Mouse (Mus musculus) Muller cell, postnatal 12 days (primary cell): ENCODE measurements around the gene Mybbp1a.
"Not testable (repeated sequence)": the region's sequence is repeated elsewhere in the genome, so short reads cannot be mapped to it uniquely, and the experiment has no call there.

Experiments
- DNase-seq: peaks from one replicate; pipeline ENCODE4 v3.0.0-alpha.2; 2015; ENCODE audit errors: inconsistent ontology term

Gene Mybbp1a

DNA sequence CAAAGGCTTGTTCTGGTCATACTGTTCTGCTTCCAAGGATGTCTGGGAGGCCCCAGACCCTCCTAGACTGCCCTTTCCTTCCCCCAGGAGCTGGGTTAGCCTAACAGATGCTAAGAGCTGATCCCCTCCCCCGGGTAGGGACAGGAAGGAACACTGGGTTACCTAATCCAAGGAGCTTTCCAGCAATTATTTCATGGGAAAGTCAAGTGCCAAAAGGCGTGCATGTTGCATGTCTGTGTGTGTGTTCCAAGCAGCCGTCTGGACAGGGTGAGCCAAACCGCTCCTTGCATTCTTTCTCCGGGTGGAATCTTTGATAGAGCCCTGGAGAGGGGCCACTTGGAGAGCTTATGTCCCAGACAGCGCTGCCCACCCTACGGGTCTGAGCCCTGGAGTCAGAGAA lies 28.1 kb upstream of the Mybbp1a start:
- DNase-seq: no peak

GRCm38 (mm10) chr11:72413601-72414190 lies 27.5 kb upstream of the Mybbp1a start:
- DNase-seq: no peak

DNA sequence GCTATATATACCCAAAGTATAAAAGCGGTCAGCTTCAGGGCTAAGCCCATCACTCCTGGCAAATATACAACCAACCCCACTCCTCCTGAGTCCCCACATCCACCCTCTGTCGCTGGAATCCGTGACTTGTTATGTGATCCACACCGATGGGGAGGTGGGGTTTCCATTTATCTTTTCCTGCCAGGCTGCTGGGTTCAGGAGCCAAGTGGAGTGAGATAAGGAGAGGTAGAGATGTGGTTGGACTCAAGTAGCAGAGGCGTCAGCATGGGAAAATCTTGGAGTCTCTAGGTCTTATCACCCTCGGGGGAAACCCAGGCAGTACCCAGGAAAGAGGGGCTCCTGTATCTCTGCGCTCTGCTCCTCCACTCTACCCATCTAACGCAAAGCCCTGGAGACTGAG lies 26.0 kb upstream of the Mybbp1a start:
- DNase-seq: no peak

GRCm38 (mm10) chr11:72416666-72417065 lies 24.5 kb upstream of the Mybbp1a start:
- DNase-seq: no peak

DNA sequence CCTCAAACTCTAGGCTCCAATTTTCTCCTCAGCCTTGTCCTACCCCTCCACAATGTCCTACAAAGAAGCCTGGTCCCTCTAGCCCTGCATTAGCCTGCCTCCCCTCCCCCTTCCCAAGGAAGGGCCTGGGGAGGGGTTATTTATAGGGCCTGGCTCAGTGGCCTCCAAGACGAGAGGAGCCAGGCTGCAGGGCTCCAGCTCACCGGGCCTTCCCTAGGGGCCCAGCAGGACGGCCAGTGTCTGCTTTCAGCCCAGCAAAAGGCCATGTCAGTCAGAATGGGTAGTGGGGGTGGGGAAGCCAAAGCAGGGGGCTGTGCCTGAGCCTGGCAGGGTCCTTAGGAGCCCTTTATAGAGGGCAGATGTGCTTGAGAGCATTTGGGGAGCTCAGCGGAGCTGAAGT lies 23.8 kb upstream of the Mybbp1a start:
- no peak for DNase-seq

DNA sequence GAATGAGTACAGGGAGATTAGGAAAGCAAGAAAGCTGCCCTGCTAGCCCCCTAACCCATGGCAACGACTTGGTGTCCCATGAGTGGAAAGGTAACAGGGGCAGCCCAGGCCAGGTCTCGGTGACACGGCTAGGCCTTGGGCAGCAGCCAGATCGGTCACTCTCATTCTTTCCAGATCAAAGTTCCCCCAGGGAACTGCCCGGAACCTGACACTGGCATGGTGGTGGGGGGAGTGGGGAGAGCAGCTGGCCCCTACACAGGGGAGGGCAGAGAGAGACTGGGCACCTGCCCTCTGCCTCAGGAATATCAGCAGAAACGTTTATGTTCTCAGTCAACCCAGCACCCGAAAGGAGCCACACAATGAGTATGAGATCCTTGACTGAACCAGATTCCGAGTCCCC lies 22.9 kb upstream of the Mybbp1a start:
- DNase-seq: no peak

DNA sequence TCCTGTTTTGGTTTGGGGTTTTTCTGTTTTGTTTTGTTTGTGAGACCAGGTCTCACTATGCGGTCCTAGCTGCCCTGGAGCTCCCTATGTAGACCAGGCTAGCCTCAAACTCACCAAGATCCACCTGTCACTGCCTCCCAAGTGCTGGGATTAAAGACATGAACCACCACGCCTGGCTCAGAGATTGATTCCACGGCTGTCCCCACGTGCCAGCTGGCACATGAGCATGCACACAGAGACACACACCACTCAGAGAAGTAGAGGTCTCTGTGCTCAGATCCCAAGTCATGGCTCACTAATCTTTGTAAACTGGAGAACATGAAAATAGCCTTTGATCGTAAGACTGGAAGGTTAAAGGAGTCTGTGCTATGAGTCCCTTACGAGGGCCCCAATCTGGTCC lies 22.1 kb upstream of the Mybbp1a start:
- DNase-seq: no peak

DNA sequence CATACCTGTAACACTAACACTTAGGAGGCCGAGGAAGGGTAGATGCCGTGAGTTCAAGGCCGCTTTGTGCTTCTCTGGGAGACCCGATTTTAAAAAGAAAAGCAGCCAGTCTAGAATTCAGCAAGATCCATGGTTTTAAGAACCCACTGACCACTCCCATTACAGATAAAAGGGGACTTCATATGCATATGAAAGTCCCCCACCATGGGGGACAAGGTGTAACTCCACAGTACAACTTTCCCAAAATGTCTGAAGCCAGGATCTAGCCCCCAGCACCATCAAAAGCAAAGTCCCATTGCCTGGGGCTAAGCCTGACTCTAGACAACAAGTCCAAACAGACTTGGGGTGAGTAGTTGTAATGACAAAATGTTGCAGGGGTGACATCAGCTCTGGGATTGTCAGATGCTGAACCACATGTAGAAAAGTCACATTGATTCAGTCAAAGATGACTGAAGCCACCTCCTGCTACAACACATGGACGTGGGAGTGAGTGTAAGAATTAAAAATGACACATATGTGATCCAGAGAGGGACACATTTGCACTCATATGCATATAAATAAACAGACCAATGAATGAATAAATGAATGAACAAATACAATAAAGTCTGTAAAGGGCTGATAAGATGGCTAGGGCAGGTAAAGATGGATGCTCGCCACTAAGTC lies 20.6 kb upstream of the Mybbp1a start:
- DNase-seq: no peak

GRCm38 (mm10) chr11:72421518-72422278 lies 19.5 kb upstream of the Mybbp1a start:
- DNase-seq: no peak

GRCm38 (mm10) chr11:72423686-72424085 lies 17.5 kb upstream of the Mybbp1a start:
- peak; percentile 64 for DNase-seq

DNA sequence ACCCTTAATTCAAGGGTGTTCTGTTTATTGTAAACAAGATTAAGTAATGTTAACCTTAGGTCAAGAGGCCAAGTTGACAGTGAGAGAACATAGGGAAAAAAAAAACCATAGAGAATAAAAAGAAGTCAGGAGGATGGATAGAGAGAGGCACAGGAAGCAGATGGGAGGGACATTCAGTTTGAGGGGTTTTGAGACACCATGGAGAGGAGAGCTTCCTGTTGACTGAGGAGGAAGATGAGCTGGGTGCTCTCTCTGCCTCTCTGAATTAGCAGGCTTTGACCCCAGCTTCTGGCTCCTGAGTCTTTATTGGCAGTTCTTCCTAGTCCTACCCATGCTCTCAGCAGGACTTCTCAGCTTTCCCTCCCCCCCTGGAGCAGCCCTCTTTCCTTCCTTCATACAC lies 16.0 kb upstream of the Mybbp1a start:
- DNase-seq: no peak

- DNase-seq: no peak
Observed at GRCm38 (mm10) chr11:72426884-72427283, 14.3 kb upstream of the Mybbp1a start.

DNA sequence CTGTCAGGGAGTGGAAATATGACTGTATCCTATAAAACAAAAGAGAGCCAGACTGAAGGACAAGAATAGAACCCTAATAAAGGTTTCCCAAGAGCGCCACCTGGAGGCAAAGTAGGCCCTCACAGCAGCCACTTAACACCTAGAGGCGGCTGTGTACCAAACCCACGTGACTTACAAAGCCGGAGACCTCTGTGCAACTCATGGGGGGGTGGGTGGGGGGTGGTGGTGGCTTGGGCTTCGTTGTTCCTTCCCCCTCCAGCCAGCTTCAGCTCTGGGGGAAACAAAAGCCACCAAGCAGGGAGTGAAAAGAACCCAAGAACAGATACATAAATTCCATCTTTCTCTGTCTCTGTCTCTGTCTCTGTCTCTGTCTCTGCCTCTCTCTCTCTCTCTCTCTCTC lies 12.5 kb upstream of the Mybbp1a start:
- peak; percentile 43 for DNase-seq

- peak; percentile 57 for DNase-seq
Observed at GRCm38 (mm10) chr11:72429288-72429690, 11.9 kb upstream of the Mybbp1a start.

GRCm38 (mm10) chr11:72430311-72431068 lies 10.7 kb upstream of the Mybbp1a start:
- not testable (repeated sequence) for DNase-seq

- no peak for DNase-seq
Observed at GRCm38 (mm10) chr11:72434963-72435693, 6.0 kb upstream of the Mybbp1a start, which contains the start of gene Ggt6. Gene Ggt6 (plus strand): TSS chr11:72435526.

DNA sequence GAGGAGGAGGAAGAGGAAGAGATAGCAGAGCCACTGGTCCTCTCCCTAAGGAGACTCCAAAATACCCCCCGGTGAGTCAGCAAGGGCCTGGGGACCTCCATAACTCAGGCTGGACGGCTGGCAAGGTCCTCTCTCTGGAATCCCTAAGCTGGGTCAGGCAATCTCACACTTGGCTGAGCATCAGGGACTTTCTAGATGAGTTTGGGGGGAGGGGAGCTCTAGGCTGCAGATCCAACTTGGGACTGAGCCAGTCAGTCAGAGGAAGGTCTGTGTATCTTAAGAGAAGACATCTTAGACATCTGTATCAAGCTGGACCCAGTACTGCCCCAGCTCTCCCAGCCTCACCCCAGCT lies 5.5 kb upstream of the Mybbp1a start:
- no peak for DNase-seq

- peak; percentile 60 for DNase-seq
Observed at GRCm38 (mm10) chr11:72436271-72436670, 4.9 kb upstream of the Mybbp1a start.

DNA sequence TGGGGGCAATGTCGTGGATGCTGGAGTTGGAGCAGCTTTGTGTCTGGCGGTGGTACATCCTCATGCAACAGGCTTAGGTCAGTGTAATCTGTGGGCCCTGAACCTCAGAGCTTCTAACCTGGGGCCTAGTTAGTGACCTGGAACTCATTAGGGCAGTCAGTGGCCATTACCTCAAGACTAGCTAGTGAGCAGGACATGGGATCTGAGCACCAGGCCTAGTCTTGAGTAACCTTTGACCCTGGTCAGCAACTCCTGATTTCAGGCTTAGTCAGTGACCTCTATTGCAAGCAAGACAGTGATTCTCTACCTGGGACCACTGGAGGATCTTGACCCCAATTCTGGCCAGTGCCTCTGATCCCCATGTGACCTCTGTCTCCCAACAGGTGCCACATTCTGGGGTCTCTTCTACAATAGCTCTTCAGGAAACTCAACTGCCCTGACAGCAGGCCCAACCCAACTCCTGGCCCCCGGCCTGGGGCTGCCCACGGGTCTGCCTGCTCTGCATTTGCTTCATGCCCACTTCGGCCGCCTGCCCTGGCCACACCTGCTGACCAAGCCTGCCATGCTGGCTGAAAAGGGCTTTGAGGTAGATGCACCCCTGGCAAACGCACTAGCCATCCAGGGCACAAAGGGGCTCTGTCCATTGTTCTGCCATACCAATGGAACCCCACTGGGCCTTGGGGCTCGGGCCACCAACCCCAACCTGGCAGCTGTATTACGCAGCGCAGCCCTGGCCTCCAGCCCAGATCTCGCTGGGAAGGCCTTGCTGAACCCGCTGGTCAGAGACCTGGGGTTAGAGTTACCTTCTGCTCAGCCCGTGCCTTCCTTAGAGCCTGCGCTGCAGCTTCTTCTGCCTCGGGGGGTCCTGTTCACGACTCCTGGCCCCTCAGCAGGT lies 4.2 kb upstream of the Mybbp1a start:
- peak; percentile 59 for DNase-seq

- no peak for DNase-seq
Observed at GRCm38 (mm10) chr11:72438411-72438810, 2.7 kb upstream of the Mybbp1a start.

DNA sequence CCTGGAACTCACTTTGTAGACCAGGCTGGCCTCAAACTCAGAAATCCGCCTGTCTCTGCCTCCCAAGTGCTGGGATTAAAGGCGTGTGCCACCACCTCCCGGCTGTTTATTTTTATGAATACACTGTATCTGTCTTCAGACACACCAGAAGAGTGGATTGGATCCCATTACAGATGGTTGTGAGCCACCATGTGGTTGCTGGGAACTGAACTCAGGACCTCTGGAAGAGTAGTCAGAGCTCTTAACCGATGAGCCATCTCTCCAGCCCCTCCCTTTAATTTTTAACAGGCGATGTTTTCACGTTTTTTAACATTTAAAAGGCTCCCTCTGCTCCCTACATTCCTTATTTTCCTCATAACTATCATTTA lies 574 bp upstream of the Mybbp1a start:
- not testable (repeated sequence) for DNase-seq
